Mouse (Mus musculus) gonadal fat pad, adult 2 months (tissue): ENCODE results near the gene Elovl6. TPM values are rescaled to one million over a fixed set of nuclear protein-coding genes. Genes with fewer than 3 reads are reported as not detected.

Experiments
- DNase-seq: peaks from one replicate; pipeline ENCODE4 v3.0.0-alpha.2; 2012; ENCODE audit warnings: low read depth
- polyA plus RNA-seq: library from polyadenylated mRNA; depleted of rRNA; stranded (reverse); fragments of >200 nt; gene quantifications from 2 replicates; pipeline ENCODE4 v1.2.3, GENCODE M21; 2012; rRNA removed

Elovl6 gene
- polyA plus RNA-seq = 126 and 166 TPM in 2 replicates

DNA sequence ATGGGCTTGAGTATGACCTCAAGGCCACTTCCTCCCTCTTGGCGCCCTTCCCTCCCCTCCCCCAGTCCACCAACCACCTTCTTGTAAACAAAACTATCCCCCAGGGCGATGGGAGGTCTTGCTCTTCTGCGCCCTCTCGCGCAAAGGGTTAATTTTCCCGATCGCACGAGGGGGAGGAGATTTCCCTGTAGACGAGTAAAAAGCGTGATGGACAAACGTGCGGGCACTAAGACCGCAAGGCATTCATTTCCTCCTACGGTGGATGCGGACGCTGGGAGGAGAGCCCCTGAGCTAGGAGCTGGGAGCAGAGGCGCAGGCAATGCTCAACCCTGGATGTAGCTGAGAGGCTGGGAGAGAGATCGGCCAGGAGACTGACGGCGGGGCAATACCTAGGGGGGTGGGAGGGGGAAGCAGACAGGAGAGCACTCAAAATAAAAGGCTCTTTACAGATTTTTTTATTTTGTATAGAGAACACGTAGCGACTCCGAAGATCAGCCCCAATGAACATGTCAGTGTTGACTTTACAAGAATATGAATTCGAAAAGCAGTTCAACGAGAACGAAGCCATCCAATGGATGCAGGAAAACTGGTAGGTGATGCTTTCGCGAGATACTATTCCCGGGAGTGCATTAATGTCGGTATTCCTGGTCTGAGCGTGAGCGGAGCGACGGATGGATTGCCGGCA, at the start of gene Elovl6:
Gene Elovl6, plus strand, starts transcription at position 176 of the 685 bp plus-strand sequence.
- DNase-seq = no peak

DNA sequence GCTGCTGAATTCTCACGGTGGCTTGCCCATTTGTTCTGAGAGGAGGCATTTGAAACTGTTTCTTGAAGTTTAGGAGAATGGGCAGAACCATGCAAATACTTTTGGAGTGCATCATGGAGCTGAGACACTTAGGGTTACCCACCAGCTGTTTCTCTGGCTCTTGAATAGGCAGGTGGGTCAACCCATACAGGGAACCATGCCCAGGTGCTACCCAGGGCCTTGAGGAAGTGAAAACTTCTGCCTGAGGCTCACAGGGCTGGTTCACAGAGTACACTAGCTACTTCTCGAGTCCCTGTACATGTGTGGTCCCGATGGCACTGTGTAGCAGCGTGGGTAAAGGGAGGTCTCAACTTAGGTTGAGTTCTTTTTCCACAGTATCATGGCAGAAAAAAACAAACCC, 43.4 kb upstream of the Elovl6 start:
- DNase-seq = no peak

DNA sequence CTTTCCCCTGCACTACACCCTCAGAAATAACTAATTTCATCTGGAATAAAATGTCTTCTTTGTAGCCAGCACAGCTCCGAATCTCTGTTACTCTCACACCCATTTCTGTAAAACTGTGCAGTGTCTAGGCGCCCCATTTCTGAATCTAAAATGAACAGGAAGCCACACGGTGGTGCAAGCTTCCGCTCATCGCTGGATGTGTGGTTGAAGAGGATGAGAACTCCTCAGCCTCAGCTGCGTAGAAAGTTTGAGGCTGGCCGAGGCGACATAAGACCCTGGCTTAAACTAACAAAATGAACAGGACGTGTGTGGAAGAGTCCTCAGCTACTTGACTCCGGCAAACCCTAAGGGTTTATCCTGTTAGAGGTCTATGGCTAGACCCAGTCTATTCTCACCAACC, 38.0 kb upstream of the Elovl6 start:
- DNase-seq = no peak

DNA sequence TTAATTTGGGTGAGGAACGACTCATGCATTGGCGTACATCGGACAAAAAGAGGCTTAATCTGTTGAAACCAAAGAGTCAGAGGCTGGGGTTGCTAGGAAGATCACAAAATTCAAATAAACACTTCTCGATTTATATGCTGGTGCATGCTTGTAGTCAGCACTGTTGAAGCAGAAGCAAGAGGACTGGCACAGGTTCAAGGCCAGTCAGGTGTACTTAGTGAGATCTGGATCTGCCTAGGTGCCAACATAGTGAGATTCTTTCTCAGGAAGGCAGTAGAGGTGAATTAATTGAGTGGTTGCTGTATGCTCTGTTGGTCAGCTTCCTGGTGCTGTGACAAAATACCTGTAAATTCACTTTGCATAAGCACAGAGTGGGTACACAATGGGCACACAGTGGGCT, 37.4 kb upstream of the Elovl6 start:
- DNase-seq = no peak

DNA sequence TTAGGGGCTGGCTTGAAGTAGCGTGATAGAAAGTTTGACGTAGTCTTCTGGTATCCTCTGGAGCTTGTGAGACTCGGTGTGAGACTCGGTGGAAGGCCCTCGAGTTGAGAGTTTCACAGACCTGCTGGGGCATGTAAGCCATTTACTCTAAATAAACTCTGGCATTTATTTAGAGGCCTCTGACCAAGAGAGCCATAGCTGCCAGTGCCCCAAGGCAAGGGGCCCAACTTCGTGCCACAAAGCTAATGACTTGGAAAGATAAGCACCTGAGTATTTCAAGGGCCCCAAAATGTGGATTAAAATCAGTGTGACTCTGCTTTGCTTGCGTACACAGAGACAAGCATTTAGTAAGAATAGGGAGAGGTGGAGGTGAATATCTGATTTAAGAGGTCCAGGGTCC, 28.4 kb upstream of the Elovl6 start:
- no peak for DNase-seq

DNA sequence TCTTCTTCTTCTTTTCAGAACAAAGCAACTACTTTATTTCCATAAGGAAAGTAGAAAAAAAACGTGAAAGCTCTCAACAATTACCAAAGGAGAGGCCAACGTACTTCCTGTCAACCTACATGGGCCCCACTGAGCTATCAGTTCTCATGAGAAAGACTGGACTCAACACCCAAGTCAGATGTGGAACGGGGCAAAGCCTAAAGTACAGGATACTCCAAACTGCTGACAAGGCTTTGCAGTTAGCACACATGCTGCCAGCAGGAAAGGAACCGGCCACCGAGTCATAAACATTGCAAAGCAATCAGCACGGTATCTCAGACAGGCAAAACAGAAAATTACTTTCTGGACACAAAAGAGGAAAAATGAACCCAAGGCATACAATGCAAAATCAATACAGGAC, 27.2 kb upstream of the Elovl6 start:
- DNase-seq = no peak

DNA sequence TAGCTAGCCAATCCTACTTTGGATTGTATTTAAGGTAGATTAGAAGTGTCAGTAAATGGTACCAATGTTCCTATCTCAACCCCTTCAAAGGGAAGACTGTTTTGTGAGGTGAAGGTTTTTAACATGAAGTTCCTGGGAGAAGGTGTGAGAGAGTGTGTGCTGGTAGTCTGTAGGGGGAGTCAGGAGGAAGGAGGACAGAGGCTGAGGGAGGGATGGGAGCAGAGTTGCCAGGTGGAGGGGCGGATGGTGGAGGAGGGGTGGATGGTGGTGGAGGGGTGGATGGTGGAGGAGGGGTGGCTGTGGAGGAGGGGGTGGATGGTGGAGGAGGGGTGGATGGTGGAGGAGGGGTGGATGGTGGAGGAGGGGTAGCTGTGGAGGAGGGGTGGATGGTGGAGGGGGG, 24.4 kb upstream of the Elovl6 start:
- no peak for DNase-seq

DNA sequence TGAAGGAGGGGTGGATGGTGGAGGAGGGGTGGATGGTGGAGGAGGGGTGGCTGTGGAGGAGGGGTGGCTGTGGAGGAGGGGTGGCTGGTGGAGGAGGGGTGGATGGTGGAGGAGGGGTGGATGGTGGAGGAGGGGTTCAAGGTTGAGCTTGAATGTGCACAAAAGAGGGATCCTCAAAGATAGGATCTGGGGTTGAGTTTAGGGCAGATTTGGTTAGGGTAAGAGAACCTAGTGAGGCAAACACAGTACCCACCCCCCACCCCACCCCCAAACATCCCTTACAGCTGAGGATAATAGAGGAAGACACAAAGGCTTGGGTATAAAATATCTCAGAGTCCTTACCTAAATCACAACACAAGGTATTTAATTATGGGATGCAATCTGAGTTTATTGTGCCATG, 23.6 kb upstream of the Elovl6 start:
- no peak for DNase-seq

DNA sequence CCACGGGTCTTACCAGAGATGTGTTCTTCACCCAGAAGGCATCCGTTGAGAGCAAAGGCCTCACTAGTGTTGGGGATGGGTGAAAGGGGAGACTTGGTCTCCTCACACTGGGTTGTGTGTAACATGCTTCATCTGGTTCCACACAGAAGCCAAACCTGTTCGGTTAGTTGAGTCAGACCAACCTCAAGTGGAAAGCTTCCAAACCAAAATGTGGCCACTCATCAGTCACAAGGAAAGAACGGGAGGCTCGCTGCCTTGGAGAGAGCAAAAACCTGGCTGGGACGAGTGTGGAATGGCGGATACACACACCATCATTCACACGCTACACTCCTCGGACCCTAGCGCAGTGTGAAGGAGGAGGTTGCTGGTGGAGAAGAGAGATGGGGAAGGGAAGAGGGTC, 22.4 kb upstream of the Elovl6 start:
- DNase-seq = peak; percentile 88

DNA sequence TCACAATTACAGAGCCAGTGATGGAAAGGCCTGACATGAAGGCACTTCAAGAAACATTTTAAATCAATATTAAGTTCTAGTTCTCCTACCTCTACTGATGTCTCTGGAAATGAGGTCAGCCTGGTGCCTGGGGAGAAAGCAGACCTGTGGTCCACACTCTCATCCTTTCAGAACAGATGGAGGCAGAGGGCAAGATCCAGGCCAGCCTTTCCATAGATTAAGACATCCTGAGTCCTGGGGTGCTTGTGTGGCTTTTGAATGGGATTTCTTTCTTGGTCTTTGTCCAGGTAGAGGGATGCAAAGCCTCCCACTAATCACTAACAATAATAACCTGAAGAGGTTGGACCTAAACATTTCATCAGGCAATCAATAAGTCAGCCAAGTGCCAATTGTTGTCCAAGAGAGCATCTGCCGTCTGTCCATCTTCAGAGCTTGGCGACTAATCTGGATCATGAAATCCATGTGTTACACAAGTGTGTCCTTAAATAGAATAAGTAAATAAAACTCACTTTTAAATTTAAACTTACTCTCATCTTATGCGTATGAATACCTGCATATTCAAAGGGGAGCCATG, 16.2 kb upstream of the Elovl6 start:
- peak; percentile 74 for DNase-seq

DNA sequence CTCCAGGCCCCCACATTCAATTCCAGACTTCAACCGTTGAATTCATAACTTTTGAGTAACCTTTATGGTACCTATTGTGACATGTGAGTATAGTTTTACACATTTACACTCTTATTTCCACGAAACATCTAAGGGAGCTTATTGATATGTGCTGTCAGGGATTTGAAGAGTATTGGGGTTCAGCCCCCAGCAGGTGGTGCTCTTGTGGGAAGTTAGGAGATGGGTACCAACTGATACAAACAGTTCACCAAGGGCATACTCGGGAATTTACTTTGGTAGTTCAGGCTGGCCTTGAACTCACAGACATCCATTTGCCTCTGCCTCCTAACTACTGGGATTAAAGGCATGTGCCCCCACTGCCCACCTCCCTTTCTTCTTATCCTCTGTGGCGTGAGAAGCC, 11.7 kb upstream of the Elovl6 start:
- DNase-seq = no peak

DNA sequence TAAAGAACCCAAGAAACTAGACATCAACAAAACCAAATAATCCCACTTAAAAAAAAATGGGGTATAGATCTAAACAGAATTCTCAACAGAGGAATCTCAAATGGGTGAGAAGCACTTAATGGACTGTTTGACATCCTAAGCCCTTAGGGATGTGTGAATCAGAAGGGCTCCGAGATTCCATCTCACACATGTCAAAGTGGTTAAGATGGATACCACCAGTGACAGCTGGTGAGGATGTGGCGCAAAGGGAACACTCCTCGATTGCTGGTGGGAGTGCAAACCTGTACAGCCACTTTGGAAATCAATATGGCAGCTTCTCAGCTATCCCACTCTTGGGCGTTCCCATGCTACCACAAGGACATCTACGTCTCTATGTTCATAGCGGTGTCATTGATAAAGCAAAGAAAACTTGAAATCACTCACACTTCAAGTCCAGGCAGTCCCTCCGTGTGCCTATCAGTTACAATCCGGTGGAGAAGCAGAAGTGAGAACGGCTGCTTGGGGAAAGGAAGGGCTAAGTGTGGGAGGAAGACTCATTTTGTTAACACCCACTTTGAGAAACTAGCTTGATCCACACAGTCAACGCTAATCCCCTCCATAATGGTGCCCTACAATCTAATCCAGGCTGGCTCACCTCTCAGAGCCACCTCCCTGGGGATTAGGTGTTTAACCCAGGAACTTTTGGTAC, 8.6 kb upstream of the Elovl6 start:
- DNase-seq = peak; percentile 59

DNA sequence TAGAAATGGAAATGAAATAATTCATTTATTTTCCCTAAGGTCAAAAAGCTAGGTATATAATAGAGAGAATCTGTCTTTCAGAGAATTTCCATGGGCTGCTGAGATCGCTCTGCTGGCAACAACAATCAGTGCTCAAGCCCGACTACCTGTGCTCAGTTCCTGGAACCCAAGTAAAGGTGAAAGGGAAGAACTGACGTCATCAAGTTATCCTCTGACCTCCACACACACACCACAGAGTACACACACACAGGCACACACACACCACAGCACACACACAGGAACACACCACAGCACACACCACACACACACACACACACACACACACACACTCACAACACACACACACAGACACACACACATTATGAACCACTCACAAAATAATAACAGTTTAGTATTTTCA, 5.1 kb upstream of the Elovl6 start:
- no peak for DNase-seq

DNA sequence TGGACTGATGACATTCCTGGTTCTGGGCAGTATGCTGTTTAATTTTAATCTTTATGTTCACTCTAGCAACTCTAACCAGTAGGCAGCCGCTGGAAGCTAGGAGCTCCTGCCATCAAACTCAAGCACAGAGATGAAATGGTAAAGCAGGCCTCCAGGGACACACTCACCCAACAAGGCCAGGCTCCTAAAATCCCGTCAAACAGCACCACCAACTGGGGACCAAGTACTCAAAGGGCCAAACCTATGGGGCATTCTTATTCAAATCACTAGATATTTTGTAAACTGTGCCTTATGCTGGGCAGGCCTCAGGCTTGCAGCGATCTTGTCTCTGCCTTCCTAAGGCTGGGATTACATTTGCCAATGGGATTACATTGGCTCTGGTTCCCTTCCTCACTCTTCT, 2.8 kb upstream of the Elovl6 start:
- DNase-seq = no peak

DNA sequence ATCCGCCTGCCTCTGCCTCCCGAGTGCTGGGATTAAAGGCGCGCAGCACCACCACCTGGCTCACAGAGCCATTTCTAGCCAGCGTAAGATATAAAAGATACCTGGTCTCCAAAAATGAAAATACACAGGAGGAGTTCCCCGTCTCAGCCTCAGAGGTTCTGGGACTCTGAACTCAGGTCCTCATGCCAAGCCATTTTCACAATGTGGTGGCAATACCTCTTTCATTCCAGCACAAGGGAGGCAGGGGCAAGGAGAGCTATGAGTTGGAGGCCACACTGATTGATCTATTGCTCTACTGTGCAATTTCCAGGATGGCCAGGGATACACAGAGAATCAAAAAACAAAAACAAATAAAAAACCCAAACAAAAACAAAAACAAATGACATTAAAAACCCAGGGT, 1.7 kb upstream of the Elovl6 start:
- DNase-seq = no peak

DNA sequence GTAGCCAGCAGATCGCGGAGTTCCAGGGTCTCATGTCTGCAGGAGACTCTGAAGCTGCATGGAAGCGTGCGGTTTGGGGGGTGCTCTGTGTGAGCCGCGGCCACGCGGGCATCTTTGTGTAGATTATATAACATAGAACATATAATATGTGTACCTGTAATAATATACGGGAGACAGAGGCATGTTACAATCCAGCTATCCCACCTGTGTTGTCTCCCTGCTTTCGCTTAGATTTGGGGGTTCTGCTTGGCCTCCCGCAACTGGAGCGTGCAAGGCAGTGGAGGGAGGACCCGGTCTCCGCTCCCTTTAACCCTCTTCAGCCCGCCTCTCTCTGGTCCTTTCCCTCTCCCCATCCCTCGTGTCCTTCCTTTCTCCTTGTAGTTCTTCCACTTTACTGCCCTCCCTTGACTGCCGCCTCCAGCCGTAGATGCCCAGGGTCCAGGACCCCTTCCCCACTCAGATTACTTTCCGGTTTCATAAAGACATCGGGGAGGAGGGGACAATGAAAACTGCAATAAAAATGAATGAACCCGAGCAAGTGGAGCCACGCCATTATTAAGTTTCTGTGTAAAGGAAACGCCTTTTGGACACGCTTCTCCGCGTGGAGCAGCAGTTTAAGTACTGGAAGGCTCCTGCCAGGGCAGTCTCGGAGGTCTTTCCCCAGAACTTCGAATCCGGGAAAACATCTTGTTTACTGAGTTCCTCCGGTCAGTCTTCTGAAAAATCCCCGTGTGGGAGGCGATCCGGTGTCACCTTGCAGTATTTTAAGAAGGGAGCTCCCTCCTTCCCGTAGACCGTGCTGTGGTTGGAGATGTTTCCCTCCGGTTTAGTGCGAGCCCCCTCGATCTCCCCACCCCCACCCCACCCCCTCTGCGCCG, 949 bp downstream of the Elovl6 start:
- no peak for DNase-seq

DNA sequence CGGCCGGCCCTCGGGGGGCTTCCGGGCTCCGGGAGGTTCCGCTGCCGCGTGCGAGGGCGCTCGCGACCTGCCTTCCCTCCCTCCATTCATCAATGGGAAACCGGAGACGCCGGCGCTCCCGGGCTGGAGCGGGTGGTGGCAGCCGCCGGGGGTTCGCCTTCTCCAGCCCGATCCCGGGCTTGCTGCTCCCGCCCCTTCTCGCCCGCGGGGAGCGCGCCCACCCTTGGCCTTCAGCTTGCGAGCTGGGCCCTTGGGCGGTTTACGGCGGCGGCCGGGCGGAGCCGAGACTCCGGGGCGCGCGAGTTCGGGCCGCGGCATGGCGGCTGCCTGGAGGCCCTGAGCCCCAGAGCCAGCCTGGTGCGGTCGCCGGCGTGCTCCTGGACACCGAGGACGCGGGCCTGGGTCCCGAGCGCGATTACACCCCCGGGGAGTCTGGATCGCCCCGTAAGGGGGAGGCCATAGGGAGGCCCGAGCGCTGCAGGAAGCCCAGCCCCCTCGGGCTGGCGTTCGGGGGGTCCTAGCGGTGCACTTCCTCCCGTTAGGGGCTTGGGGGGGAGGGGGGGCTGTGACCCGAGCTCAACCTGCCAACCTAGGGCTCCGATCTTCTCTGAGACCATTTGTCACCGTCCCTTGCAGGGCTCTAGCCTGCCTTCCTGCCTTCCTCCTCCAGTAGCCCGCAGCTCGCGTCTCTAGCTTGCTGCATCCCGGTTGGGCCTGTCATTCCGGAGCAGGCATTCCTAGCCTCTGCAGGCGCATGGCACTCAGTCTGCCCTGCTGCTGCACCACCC, 1.8 kb downstream of the Elovl6 start:
- no peak for DNase-seq

DNA sequence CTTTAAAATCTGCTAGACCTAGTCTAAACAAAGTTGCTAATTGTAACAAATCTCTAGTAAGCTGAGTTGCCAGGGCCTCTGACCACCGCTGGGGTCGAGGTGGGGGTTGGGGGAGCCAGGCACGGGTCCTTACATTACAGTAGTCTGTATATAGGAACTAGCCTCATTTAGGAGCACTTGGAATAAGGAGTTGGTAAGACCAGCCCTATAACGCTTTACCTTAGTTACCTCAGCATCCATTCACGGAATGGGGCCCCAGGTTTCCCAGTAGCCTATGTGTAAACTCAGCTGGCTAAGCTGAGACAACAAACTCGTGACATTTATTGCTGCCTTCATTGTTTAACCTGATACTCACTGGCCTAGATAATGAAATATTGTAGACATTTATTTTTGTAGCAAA, 3.3 kb downstream of the Elovl6 start:
- DNase-seq = no peak

DNA sequence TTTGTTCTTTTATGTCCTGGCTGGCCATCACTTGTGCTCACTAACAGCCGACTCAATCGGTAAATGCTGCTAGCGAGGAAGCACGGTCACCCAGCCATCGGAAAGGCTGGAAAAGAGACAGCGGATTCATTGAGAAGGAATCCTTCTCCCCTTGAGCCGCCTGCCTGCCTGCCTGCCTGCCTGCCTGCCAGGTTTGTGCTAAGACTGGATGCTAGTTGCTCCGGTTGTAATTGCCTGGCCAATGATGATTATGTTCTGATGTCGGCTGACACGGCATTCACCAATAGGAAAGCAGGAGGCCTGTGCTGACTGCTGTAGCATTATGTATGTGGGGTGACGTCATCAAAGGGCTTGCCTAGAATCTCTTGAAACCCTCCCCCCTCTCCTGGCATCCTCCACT, 4.0 kb downstream of the Elovl6 start:
- DNase-seq = no peak

DNA sequence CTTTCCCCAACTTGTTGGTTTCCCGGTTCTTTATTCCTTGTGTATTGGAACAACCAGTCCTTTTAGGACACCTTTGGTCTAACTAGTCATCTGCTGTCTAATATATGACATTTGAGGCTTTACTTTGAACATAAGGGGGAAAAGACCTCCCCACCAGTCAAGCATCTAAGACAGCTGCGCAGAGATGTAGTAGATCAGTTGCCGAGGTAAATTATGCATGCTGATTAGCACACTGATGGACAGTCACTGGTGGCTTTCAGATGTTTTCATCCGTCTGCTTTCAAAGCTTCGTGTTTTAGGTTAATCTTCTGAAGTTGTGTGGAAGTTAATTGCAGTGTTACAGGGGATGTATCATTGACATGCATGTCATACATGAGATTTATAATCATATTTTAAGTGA, 5.8 kb downstream of the Elovl6 start:
- DNase-seq = no peak

DNA sequence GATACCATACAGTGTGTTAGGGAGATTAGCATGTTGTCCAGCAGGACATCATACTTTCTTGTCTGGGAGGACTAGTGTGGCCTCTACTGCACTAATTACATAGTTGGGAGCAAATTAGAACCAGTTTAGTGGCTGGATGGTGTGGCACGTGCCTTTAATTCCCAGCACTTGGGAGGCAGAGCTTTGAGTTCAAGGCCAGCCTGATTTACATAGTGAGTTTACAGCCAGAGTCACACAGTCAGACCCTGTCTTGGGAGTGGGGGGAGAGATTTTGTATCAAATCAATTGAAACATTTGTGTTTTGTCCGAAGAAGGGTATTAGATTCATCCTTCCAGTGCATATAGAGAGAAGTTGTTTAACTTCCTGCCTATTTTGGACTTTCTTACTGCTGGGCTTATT, 8.7 kb downstream of the Elovl6 start:
- DNase-seq = no peak

DNA sequence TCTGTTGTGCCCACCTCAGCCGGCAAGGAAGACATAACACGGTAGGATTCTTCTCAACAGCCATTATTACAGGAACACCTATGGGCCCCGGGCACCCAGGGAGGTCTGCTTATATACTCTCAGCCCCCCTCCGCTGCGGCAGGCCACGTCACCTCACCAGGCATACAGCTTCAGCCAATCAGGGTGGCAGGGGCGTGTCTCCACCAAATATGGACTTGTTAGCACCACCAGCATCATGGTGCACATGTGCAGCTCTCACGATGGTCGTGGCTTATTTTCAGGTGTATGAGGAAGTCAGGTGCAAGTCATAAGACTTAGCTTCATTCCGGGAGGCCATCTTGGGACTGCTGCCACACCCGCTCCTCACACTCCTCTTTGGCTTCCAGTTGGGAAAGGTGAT, 9.3 kb downstream of the Elovl6 start:
- DNase-seq = no peak
